In the genomic region with DNA sequence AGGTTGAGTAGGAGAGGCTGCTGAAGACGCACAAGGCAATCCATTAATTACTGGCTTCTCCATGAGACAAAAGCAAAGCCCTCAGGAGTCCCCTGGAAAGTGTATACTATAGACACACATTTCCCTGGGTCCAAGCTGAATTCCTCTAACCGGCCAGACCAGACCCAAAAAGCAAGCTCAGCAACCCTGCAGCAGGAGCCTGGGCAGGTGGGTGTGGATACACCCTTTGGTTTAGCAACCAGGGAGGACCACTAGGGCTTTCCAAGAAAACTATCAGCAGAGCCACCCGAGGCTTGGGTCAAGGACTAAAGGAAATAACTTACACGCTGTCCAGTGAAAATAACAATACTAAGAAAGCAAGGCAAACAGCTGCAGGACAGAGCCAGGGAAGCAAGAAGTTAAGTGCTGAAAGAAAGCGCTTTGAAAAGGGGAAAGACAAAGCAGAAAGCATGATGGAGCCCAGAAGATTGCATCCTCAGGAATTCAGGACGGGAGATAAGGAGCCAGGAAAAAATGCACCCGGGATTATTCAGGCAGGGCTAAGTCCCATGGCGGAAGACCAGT, we compare ENCODE assay signal across 10 mouse cellular contexts. TPM values are rescaled to one million over a fixed set of nuclear protein-coding genes. Genes with fewer than 3 reads are reported as not detected.
A peak's percentile ranks its signal among the peaks of the same experiment; 100 is the strongest.
DNase-seq lines count a peak whose midpoint lies in the region; ATAC-seq and TF ChIP-seq lines count a peak whose summit lies in the region.
"Had no signal": no experiment of that assay in that cellular context is flagged by ENCODE, and none has a peak within 500 bp of the region (broad histone marks: within the 10 kb centered on the region; RNA-seq: fewer than 3 reads in every experiment).

No protein-coding gene starts in this region.

- TF ChIP-seq CTCF in ES-Bruce4 (IDR thresholded peaks at IDR 0.05; ENCODE audit: low read depth, low read length): no peak
- no peak for TF ChIP-seq CTCF in forebrain, postnatal 0 days (IDR thresholded peaks at IDR 0.05; ENCODE audit: low read depth)

- peak; percentile 1; the same call in 1 of the 2 replicates for ATAC-seq in forebrain, postnatal 0 days
- ATAC-seq in liver, embryonic 15.5 days (ENCODE audit: insufficient read depth): no peak

- 0 out of 2 replicates have a peak overlapping the region, but pooled peaks have one; percentile 21 for H3K9ac ChIP-seq in ES-Bruce4 (ENCODE audit: low read depth, poor library complexity, severe bottlenecking)
- H3K9ac ChIP-seq in forebrain, postnatal 0 days: peak overlapping the region; percentile 85
- H3K9ac ChIP-seq in liver, embryonic 15.5 days: no peak overlapping the region

- H3K27me3 ChIP-seq in heart, embryonic 10.5 days (ENCODE audit: insufficient read depth, poor library complexity, severe bottlenecking): peaks cover 31% of the 10 kb centered on the region
- H3K27me3 ChIP-seq in ES-Bruce4 (ENCODE audit: control insufficient read depth, insufficient read depth, low read length, poor library complexity, severe bottlenecking): no peaks in the 10 kb centered on the region
- no peaks in the 10 kb centered on the region for H3K27me3 ChIP-seq in forebrain, postnatal 0 days (ENCODE audit: insufficient read depth, low read length)
- peaks cover 24% of the 10 kb centered on the region for H3K27me3 ChIP-seq in liver, embryonic 15.5 days

- intact Hi-C loops in heart, postnatal 14 days (cut with DNase I): no loop called here
- intact Hi-C loops in left cerebral cortex, postnatal 25 days (cut with DNase I): no loop called here

- peak overlapping the region; percentile 77 for H3K27ac ChIP-seq in heart, embryonic 10.5 days
- no peak overlapping the region for H3K27ac ChIP-seq in ES-Bruce4 (ENCODE audit: insufficient read depth, low read length)
- H3K27ac ChIP-seq in forebrain, postnatal 0 days (ENCODE audit: low read depth, low read length): peak overlapping the region; percentile 88
- no peak overlapping the region for H3K27ac ChIP-seq in liver, embryonic 15.5 days (replicated peaks)

- H3K9me3 ChIP-seq in heart, embryonic 10.5 days: no peaks in the 10 kb centered on the region
- no peaks in the 10 kb centered on the region for H3K9me3 ChIP-seq in ES-Bruce4 (replicated peaks; ENCODE audit: control insufficient read depth, insufficient read depth, low read length, poor library complexity, severe bottlenecking)
- H3K9me3 ChIP-seq in forebrain, postnatal 0 days (ENCODE audit: low read length): no peaks in the 10 kb centered on the region
- no peaks in the 10 kb centered on the region for H3K9me3 ChIP-seq in liver, embryonic 15.5 days (replicated peaks)

- no peak for DNase-seq in heart, embryonic 10.5 days (ENCODE audit: low spot score)
- no peak for DNase-seq in heart, postnatal 14 days
- peak; percentile 66 for DNase-seq in forebrain, postnatal 0 days
- DNase-seq in spleen, postnatal 10 days (ENCODE audit: low spot score in 2 of 2): no peak
- DNase-seq in left cerebral cortex, postnatal 25 days (ENCODE audit: low spot score in 2 of 2): no peak
- no peak for DNase-seq in urinary bladder, postnatal 10 days (ENCODE audit: low spot score)
- DNase-seq: gastrocnemius, postnatal 36 days; lung, postnatal 36 days had no signal

- TF ChIP-seq POLR2A in ES-Bruce4 (IDR thresholded peaks at IDR 0.05; ENCODE audit: insufficient read depth, low read length): no peak

- no peak for TF ChIP-seq EP300 in ES-Bruce4 (IDR thresholded peaks at IDR 0.05; ENCODE audit: insufficient read depth, low read depth, low read length)

- peak overlapping the region; percentile 76 for H3K4me3 ChIP-seq in heart, embryonic 10.5 days
- H3K4me3 ChIP-seq in ES-Bruce4 (ENCODE audit: low read depth, low read length): peak overlapping the region; percentile 72
- peak overlapping the region; percentile 75 for H3K4me3 ChIP-seq in forebrain, postnatal 0 days (ENCODE audit: low read depth, low read length)
- H3K4me3 ChIP-seq in liver, embryonic 15.5 days (replicated peaks): peak overlapping the region; percentile 50; the same call in 1 of the 2 replicates

- peaks cover 6% of the 10 kb centered on the region; the same call in 1 of the 2 replicates for H3K36me3 ChIP-seq in heart, embryonic 10.5 days
- no peaks in the 10 kb centered on the region for H3K36me3 ChIP-seq in ES-Bruce4 (ENCODE audit: control insufficient read depth, insufficient read depth, low read length, poor library complexity, severe bottlenecking)
- no peaks in the 10 kb centered on the region for H3K36me3 ChIP-seq in forebrain, postnatal 0 days (ENCODE audit: insufficient read depth)
- H3K36me3 ChIP-seq in liver, embryonic 15.5 days (replicated peaks): 0 out of 2 replicates have a peak, but pooled peaks cover 4% of the 10 kb centered on the region

- 13% methylated on average over 8 of the region's 8 CpGs for WGBS in heart, embryonic 10.5 days
- WGBS in forebrain, postnatal 0 days: 7% methylated on average over 8 of the region's 8 CpGs
- 55% methylated on average over 8 of the region's 8 CpGs for WGBS in liver, embryonic 15.5 days (ENCODE audit: insufficient replicate concordance)

- peaks cover 17% of the 10 kb centered on the region for H3K4me1 ChIP-seq in heart, embryonic 10.5 days
- peaks cover 2% of the 10 kb centered on the region for H3K4me1 ChIP-seq in ES-Bruce4 (ENCODE audit: control insufficient read depth, insufficient read depth, low read length)
- no peaks in the 10 kb centered on the region for H3K4me1 ChIP-seq in forebrain, postnatal 0 days (ENCODE audit: insufficient read depth)
- peaks cover 13% of the 10 kb centered on the region for H3K4me1 ChIP-seq in liver, embryonic 15.5 days (replicated peaks)

- H3K4me2 ChIP-seq in forebrain, postnatal 0 days (ENCODE audit: low read depth): peak overlapping the region; percentile 80
- H3K4me2 ChIP-seq in liver, embryonic 15.5 days: peak overlapping the region; percentile 82

RNA-seq across cellular contexts. Expression of a gene that starts 27.5 kb away (rescaled TPM):
- polyA plus RNA-seq in heart, embryonic 10.5 days (2016; fragmentation: Nextera tagmentation; extraction: Ambion mirVana): 3.4 and 4.8 TPM in 2 replicates
- total RNA-seq in heart, postnatal 14 days (2021): 1 to 10 TPM; 4.8 to 5.5 TPM
- 13.3 and 13.5 TPM in 2 replicates for polyA plus RNA-seq in ES-Bruce4 (2011; ENCODE audit: insufficient read depth, insufficient read length, low read depth, missing spikeins)
- 17.0 and 21.8 TPM in 2 replicates for total RNA-seq in forebrain, postnatal 0 days (2014; rRNA removed)
- polyA plus RNA-seq in forebrain, postnatal 0 days (2015; fragmentation: Nextera tagmentation; extraction: Ambion mirVana): 11.3 and 11.7 TPM in 2 replicates
- polyA plus RNA-seq in liver, embryonic 15.5 days (2015; fragmentation: Nextera tagmentation; extraction: Ambion mirVana): 7.2 and 7.3 TPM in 2 replicates
- total RNA-seq in left cerebral cortex, postnatal 25 days (2021): 10 to 100 TPM; 20.0 to 25.9 TPM

Comparison
In these comparisons a context has a peak if more than half of its experiments do, and no peak if none do; other contexts are left out.
1. H3K27ac ChIP-seq: peak in heart, embryonic 10.5 days (single experiment) and forebrain, postnatal 0 days (single experiment); none in ES-Bruce4 (single experiment) and liver, embryonic 15.5 days (single experiment).
2. Peak in every context shown above with its lines, with median percentiles within 50 percentile points of each other: H3K4me3 ChIP-seq.